Mouse (Mus musculus) thymus, adult 2 months (tissue): ENCODE data around the gene Ccdc32.

Source experiments
- CTCF ChIP-seq: fragments of 200-500 bp; IDR thresholded peaks from 2 replicates; pipeline ENCODE4 v1.5.1; 2012; ENCODE audit warnings: mild to moderate bottlenecking, control low read depth, low read length, moderate library complexity, borderline replicate concordance; ENCODE audit not compliant: control insufficient read depth, poor library complexity, insufficient read depth; ENCODE audit errors: extremely low read depth
- POLR2A ChIP-seq: fragments of 200-500 bp; IDR thresholded peaks from 2 replicates; pipeline ENCODE4 v1.6.1; 2012; ENCODE audit warnings: mild to moderate bottlenecking, low read length, control low read depth, moderate library complexity; ENCODE audit not compliant: control insufficient read depth, poor library complexity, insufficient read depth; ENCODE audit errors: extremely low read depth

- TF ChIP-seq POLR2A (no peak), CTCF (no peak)
Measured at GRCm38 (mm10) chr2:118975855-118976254, 53.3 kb downstream of the Ccdc32 start.
